8 mouse cellular contexts compared by ENCODE assay signal in the genomic region with DNA sequence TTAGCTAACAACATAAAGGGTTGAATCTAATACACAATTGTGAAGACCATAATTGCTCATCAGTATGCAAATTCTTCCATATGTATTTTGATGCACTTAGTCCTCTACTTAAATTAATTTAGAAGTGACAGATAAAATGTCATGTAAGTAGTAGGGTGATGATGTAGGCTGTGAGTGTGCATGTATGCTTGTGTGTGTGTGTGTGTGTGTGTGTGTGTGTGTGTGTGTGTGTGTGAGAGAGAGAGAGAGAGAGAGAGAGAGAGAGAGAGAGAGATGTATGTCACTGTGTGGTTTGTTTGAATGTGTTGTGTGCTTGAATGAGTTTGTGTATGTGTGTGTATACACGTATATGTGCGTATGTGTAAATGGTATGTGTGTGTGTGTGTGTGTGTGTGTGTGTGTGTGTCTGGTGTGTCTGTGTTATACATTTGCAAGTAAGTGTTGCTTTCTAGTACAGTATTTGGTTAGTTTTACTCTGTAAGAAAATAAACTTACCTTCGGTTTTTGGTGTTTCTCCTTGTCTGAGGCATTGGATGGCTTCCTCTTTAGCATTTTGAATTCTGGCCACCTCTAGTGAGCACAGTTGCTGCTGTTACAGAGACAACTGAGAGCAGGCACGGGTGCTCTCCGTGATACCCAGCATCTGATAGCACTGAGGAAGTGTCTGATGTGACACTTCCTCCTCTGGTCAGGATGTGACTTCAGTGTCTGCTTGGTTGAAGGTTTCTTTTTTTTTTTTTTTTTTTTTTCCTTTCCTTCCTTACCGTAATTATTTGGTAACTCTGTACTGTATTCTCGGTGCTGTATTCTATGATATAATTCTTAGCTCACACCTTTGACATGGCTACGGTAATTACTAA.
DNase-seq lines count a peak whose midpoint lies in the region; ATAC-seq lines count a peak whose summit lies in the region.

No protein-coding gene starts in this region.

- no peaks in the 10 kb centered on the region for H3K27me3 ChIP-seq in intestine, embryonic 16.5 days (replicated peaks; ENCODE audit: control insufficient read depth, insufficient read depth, low read length)
- no peaks in the 10 kb centered on the region for H3K27me3 ChIP-seq in intestine, embryonic 15.5 days (replicated peaks)
- no peaks in the 10 kb centered on the region for H3K27me3 ChIP-seq in liver, embryonic 16.5 days (ENCODE audit: control insufficient read depth, insufficient read depth, low read depth, low read length)
- H3K27me3 ChIP-seq in midbrain, embryonic 10.5 days (ENCODE audit: low read depth, poor library complexity, severe bottlenecking), result no peaks in the 10 kb centered on the region

- H3K4me1 ChIP-seq in intestine, embryonic 16.5 days (ENCODE audit: control insufficient read depth, insufficient read depth, low read length), result no peaks in the 10 kb centered on the region
- no peaks in the 10 kb centered on the region for H3K4me1 ChIP-seq in intestine, embryonic 15.5 days (replicated peaks)
- peaks cover 2% of the 10 kb centered on the region for H3K4me1 ChIP-seq in liver, embryonic 16.5 days (ENCODE audit: control insufficient read depth, low read depth, low read length)
- H3K4me1 ChIP-seq in midbrain, embryonic 10.5 days, result no peaks in the 10 kb centered on the region

- WGBS in intestine, embryonic 16.5 days, result 68% methylated on average over 8 of the region's 8 CpGs
- 64% methylated on average over 8 of the region's 8 CpGs for WGBS in intestine, embryonic 15.5 days
- WGBS in liver, embryonic 16.5 days (ENCODE audit: insufficient replicate concordance), result 13% methylated on average over 8 of the region's 8 CpGs
- WGBS in midbrain, embryonic 10.5 days, result 79% methylated on average over 8 of the region's 8 CpGs

- ATAC-seq in intestine, embryonic 16.5 days, result peak; percentile 66; the same call in 1 of the 2 replicates
- ATAC-seq in intestine, embryonic 15.5 days, result no peak
- ATAC-seq in liver, embryonic 16.5 days (ENCODE audit: low read depth), result peak; percentile 96

- H3K4me3 ChIP-seq in intestine, embryonic 16.5 days (ENCODE audit: low read length), result no peak overlapping the region
- H3K4me3 ChIP-seq in intestine, embryonic 15.5 days (replicated peaks), result no peak overlapping the region
- peak overlapping the region; percentile 46 for H3K4me3 ChIP-seq in liver, embryonic 16.5 days (ENCODE audit: low read depth, low read length)
- H3K4me3 ChIP-seq in midbrain, embryonic 10.5 days, result no peak overlapping the region

- H3K36me3 ChIP-seq in intestine, embryonic 16.5 days (ENCODE audit: control insufficient read depth, insufficient read depth, low read length), result no peaks in the 10 kb centered on the region
- no peaks in the 10 kb centered on the region for H3K36me3 ChIP-seq in intestine, embryonic 15.5 days
- H3K36me3 ChIP-seq in liver, embryonic 16.5 days (ENCODE audit: control insufficient read depth, insufficient read depth), result no peaks in the 10 kb centered on the region
- no peaks in the 10 kb centered on the region for H3K36me3 ChIP-seq in midbrain, embryonic 10.5 days

- H3K27ac ChIP-seq in intestine, embryonic 16.5 days (ENCODE audit: low read length), result no peak overlapping the region
- no peak overlapping the region for H3K27ac ChIP-seq in intestine, embryonic 15.5 days
- peak overlapping the region; percentile 81 for H3K27ac ChIP-seq in liver, embryonic 16.5 days (ENCODE audit: low read length)
- H3K27ac ChIP-seq in midbrain, embryonic 10.5 days (replicated peaks), result no peak overlapping the region

- no peak overlapping the region for H3K4me2 ChIP-seq in intestine, embryonic 16.5 days (ENCODE audit: low read depth, low read length)
- no peak overlapping the region for H3K4me2 ChIP-seq in intestine, embryonic 15.5 days (replicated peaks)
- H3K4me2 ChIP-seq in liver, embryonic 16.5 days (ENCODE audit: low read depth, low read length), result peak overlapping the region; percentile 57

- DNase-seq in c-Kit-positive CD71-negative TER-119-negative erythroid progenitor cells, embryonic 14.5 days (ENCODE audit: low read depth), result peak; percentile 72
- peak; percentile 41 to 60 for DNase-seq in spleen, postnatal 10 days (ENCODE audit: low spot score in 2 of 2)
- no peak for DNase-seq in gastrocnemius, postnatal 4 days (ENCODE audit: low spot score in 2 of 2)
- no peak for DNase-seq in cerebellum, adult 8-10 months
- no peak for DNase-seq in midbrain, embryonic 10.5 days (ENCODE audit: low spot score)

- no peaks in the 10 kb centered on the region for H3K9me3 ChIP-seq in intestine, embryonic 16.5 days (ENCODE audit: control insufficient read depth, low read length)
- no peaks in the 10 kb centered on the region for H3K9me3 ChIP-seq in intestine, embryonic 15.5 days
- H3K9me3 ChIP-seq in liver, embryonic 16.5 days (replicated peaks; ENCODE audit: control insufficient read depth, low read length), result no peaks in the 10 kb centered on the region
- no peaks in the 10 kb centered on the region for H3K9me3 ChIP-seq in midbrain, embryonic 10.5 days (replicated peaks)

- no peak overlapping the region for H3K9ac ChIP-seq in intestine, embryonic 16.5 days (ENCODE audit: low read depth, low read length)
- no peak overlapping the region for H3K9ac ChIP-seq in intestine, embryonic 15.5 days
- H3K9ac ChIP-seq in liver, embryonic 16.5 days (ENCODE audit: low read depth, low read length), result peak overlapping the region; percentile 41; the same call in 1 of the 2 replicates

Comparison
In these comparisons a context has a peak if more than half of its experiments do, and no peak if none do; other contexts are left out.
1. DNase-seq: peak in c-Kit-positive CD71-negative TER-119-negative erythroid progenitor cells, embryonic 14.5 days (single experiment) and spleen, postnatal 10 days (2 of 2); none in gastrocnemius, postnatal 4 days (0 of 2), cerebellum, adult 8-10 months (single experiment) and midbrain, embryonic 10.5 days (single experiment).